Mouse (Mus musculus) bone marrow, adult 2 months (tissue): ENCODE data around the gene Sbds.

Experiments used
- CTCF ChIP-seq: fragments of 200-500 bp; IDR thresholded peaks from 2 replicates; pipeline ENCODE4 v1.5.1; 2011; ENCODE audit warnings: low read length, control low read depth; ENCODE audit not compliant: control insufficient read depth, insufficient read depth
- POLR2A ChIP-seq: fragments of 200-500 bp; IDR thresholded peaks from 2 replicates; pipeline ENCODE4 v1.6.1; 2011; ENCODE audit warnings: low read depth, mild to moderate bottlenecking, control low read depth, low read length, borderline replicate concordance; ENCODE audit not compliant: control insufficient read depth

GRCm38 (mm10) chr5:130247823-130248222 lies 7.5 kb downstream of the Sbds start:
- TF ChIP-seq CTCF (no peak), POLR2A (no peak)
